Mouse (Mus musculus) neutrophil, adult 5-6 weeks (primary cell): ENCODE measurements around the gene Slc39a11. TPM values are rescaled to one million over a fixed set of nuclear protein-coding genes. Genes with fewer than 3 reads are reported as not detected.

Experiments used
- ATAC-seq: fragments of 151-379, 151-347 bp; 2 replicates; pipeline ENCODE4 v1.8.0; 2017; ENCODE audit warnings: mild to moderate bottlenecking, moderate TSS enrichment; ENCODE audit not compliant: insufficient number of reproducible peaks, poor library complexity, low FRiP score, severe bottlenecking; ENCODE audit errors: extremely low read depth
- total RNA-seq: library from RNA; stranded (forward); fragments of 200-1000 nt; gene quantifications from 2 replicates; pipeline ENCODE4 v1.2.3, GENCODE M21; 2017

Gene Slc39a11
- total RNA-seq, 1 experiment from 2014 or later: 3.3 TPM

- no peak for ATAC-seq
Observed at GRCm38 (mm10) chr11:113262062-113262461, 387.8 kb downstream of the Slc39a11 start.

GRCm38 (mm10) chr11:113261421-113261820 lies 388.5 kb downstream of the Slc39a11 start:
- ATAC-seq: no peak

- ATAC-seq: no peak
Observed at GRCm38 (mm10) chr11:113259712-113260382, 390.0 kb downstream of the Slc39a11 start.

GRCm38 (mm10) chr11:113258016-113258415 lies 391.9 kb downstream of the Slc39a11 start:
- ATAC-seq: no peak

- no peak for ATAC-seq
Observed at GRCm38 (mm10) chr11:113254653-113255052, 395.2 kb downstream of the Slc39a11 start.

GRCm38 (mm10) chr11:113253169-113253568 lies 396.7 kb downstream of the Slc39a11 start:
- ATAC-seq: no peak

- ATAC-seq: peak; percentile 22; the same call in 1 of the 2 replicates
Observed at GRCm38 (mm10) chr11:113251172-113251571, 398.7 kb downstream of the Slc39a11 start.

- ATAC-seq: no peak
Observed at GRCm38 (mm10) chr11:113246475-113246874, 403.4 kb downstream of the Slc39a11 start.

GRCm38 (mm10) chr11:113245666-113246065 lies 404.2 kb downstream of the Slc39a11 start:
- ATAC-seq: no peak

- ATAC-seq: no peak
Observed at GRCm38 (mm10) chr11:113234432-113234831, 415.4 kb downstream of the Slc39a11 start.

- no peak for ATAC-seq
Observed at GRCm38 (mm10) chr11:113232049-113232448, 417.8 kb downstream of the Slc39a11 start.

- no peak for ATAC-seq
Observed at GRCm38 (mm10) chr11:113230410-113231132, 419.3 kb downstream of the Slc39a11 start.

GRCm38 (mm10) chr11:113225748-113226147 lies 424.1 kb downstream of the Slc39a11 start:
- ATAC-seq: no peak

GRCm38 (mm10) chr11:113223756-113224323 lies 426.0 kb downstream of the Slc39a11 start:
- ATAC-seq: no peak

- ATAC-seq: no peak
Observed at GRCm38 (mm10) chr11:113221267-113222195, 428.3 kb downstream of the Slc39a11 start.

- no peak for ATAC-seq
Observed at GRCm38 (mm10) chr11:113220649-113221048, 429.2 kb downstream of the Slc39a11 start.

- no peak for ATAC-seq
Observed at GRCm38 (mm10) chr11:113214741-113215140, 435.1 kb downstream of the Slc39a11 start.

- no peak for ATAC-seq
Observed at GRCm38 (mm10) chr11:113212390-113213025, 437.4 kb downstream of the Slc39a11 start.
